Mouse (Mus musculus) urinary bladder, postnatal 36 days (tissue): ENCODE measurements around the gene Parp11.
A peak's percentile ranks its signal among the peaks of the same experiment; 100 is the strongest.

Experiments
- DNase-seq, 2 experiments: peaks; one replicate each; pipeline ENCODE4 v3.0.0; 2022; ENCODE audit warnings: low spot score in 2 of 2, mixed read lengths in 1 of 2

Gene Parp11

GRCm38 (mm10) chr6:127446436-127446890 lies at the start of gene Parp11:
Parp11 (plus strand) TSS chr6:127446840.
- DNase-seq = peak; percentile 62 to 63

- DNase-seq = no peak
These were observed 48.6 kb upstream of the Parp11 start for GRCm38 (mm10) chr6:127398073-127398472.

GRCm38 (mm10) chr6:127401419-127401818 lies 45.2 kb upstream of the Parp11 start:
- no peak for DNase-seq

GRCm38 (mm10) chr6:127404070-127404810 lies 42.4 kb upstream of the Parp11 start:
- peak in 1 of 2 experiments; percentile 3 for DNase-seq

- no peak for DNase-seq
These were observed 41.0 kb upstream of the Parp11 start for GRCm38 (mm10) chr6:127405682-127406081.

- no peak for DNase-seq
These were observed 38.9 kb upstream of the Parp11 start for GRCm38 (mm10) chr6:127407742-127408141.

GRCm38 (mm10) chr6:127417525-127418184 lies 29.0 kb upstream of the Parp11 start:
- DNase-seq = no peak

GRCm38 (mm10) chr6:127418322-127418721 lies 28.3 kb upstream of the Parp11 start:
- DNase-seq = no peak

- no peak for DNase-seq
These were observed 26.5 kb upstream of the Parp11 start for GRCm38 (mm10) chr6:127420115-127420514.

- DNase-seq = no peak
These were observed 21.5 kb upstream of the Parp11 start for GRCm38 (mm10) chr6:127425095-127425494.

GRCm38 (mm10) chr6:127430716-127431115 lies 15.9 kb upstream of the Parp11 start:
- DNase-seq = no peak

GRCm38 (mm10) chr6:127431196-127431766 lies 15.4 kb upstream of the Parp11 start:
- peak; percentile 19 to 33 for DNase-seq

- DNase-seq = no peak
These were observed 12.6 kb upstream of the Parp11 start for GRCm38 (mm10) chr6:127433886-127434647.

- DNase-seq = no peak
These were observed 12.0 kb upstream of the Parp11 start for GRCm38 (mm10) chr6:127434648-127434984.

- no peak for DNase-seq
These were observed 7.6 kb upstream of the Parp11 start for GRCm38 (mm10) chr6:127439063-127439462.

GRCm38 (mm10) chr6:127439540-127440195 lies 7.0 kb upstream of the Parp11 start:
- no peak for DNase-seq

- DNase-seq = no peak
These were observed 6.1 kb upstream of the Parp11 start for GRCm38 (mm10) chr6:127440416-127441104.

GRCm38 (mm10) chr6:127442584-127442983 lies 4.1 kb upstream of the Parp11 start:
- DNase-seq = no peak

- DNase-seq = no peak
These were observed 2.7 kb upstream of the Parp11 start for GRCm38 (mm10) chr6:127443910-127444309.

- DNase-seq = no peak
These were observed 2.2 kb upstream of the Parp11 start for GRCm38 (mm10) chr6:127444466-127444865.
